Mouse (Mus musculus): ENCODE results near the gene Ift81. TPM values are rescaled to one million over a fixed set of nuclear protein-coding genes. Genes with fewer than 3 reads are reported as not detected.

Ift81 gene
- polyA plus RNA-seq, 1 experiment = 5.6 TPM

GRCm38 (mm10) chr5:122513421-122514126 is 100.7 kb downstream of the Ift81 start:
- peak in 1 of 3 experiments; percentile 70 for TF ChIP-seq MYOG (IDR thresholded peaks at IDR 0.05; ENCODE audit: control insufficient read depth in 1 of 3, insufficient read depth in 1 of 3, insufficient read length in 2 of 3, low read depth in 2 of 3)
- TF ChIP-seq E2F4 (IDR thresholded peaks at IDR 0.05; ENCODE audit: insufficient read depth) = no peak
- no peak for TF ChIP-seq TCF12 (IDR thresholded peaks at IDR 0.05; ENCODE audit: insufficient read depth, poor library complexity, severe bottlenecking)
- TF ChIP-seq MYOD1 (IDR thresholded peaks at IDR 0.05; ENCODE audit: control insufficient read depth in 1 of 3, insufficient read length in 2 of 3, low read depth in 2 of 3) = peak in 1 of 3 experiments; percentile 76
- TF ChIP-seq POLR2AphosphoS2 (IDR thresholded peaks at IDR 0.05; ENCODE audit: insufficient read length, low read depth) = no peak
- no peak for TF ChIP-seq USF1 (IDR thresholded peaks at IDR 0.05; ENCODE audit: low read depth)
- no peak for TF ChIP-seq POLR2A (IDR thresholded peaks at IDR 0.05; ENCODE audit: insufficient read length, low read depth)
- TF ChIP-seq TCF3 (IDR thresholded peaks at IDR 0.05; ENCODE audit: insufficient read length, low read depth) = no peak
- no peak for TF ChIP-seq SRF (IDR thresholded peaks at IDR 0.05; ENCODE audit: control insufficient read depth, insufficient read length, low read depth)
- no peak for TF ChIP-seq CEBPB (IDR thresholded peaks at IDR 0.05; ENCODE audit: insufficient read depth, poor library complexity, severe bottlenecking)
- TF ChIP-seq REST (IDR thresholded peaks at IDR 0.05; ENCODE audit: insufficient read depth, insufficient read length) = no peak
- TF ChIP-seq MAX (IDR thresholded peaks at IDR 0.05; ENCODE audit: low read depth) = no peak
- H3K36me3 ChIP-seq (ENCODE audit: control insufficient read depth, insufficient read depth) = no peaks in the 10 kb centered on the region
- no peak overlapping the region for H3K4me2 ChIP-seq (ENCODE audit: low read depth)
- H3K79me2 ChIP-seq (ENCODE audit: control insufficient read depth, insufficient read depth) = no peaks in the 10 kb centered on the region
- no peak overlapping the region for H3K4me3 ChIP-seq
- H3K27me3 ChIP-seq (ENCODE audit: control insufficient read depth, insufficient read depth, insufficient read length) = no peaks in the 10 kb centered on the region
- no peak overlapping the region for H3ac ChIP-seq (ENCODE audit: control insufficient read depth, insufficient read length)

- no peak overlapping the region for H3ac ChIP-seq (ENCODE audit: control insufficient read depth, insufficient read length)
- H3K79me2 ChIP-seq (ENCODE audit: control insufficient read depth, insufficient read depth) = no peaks in the 10 kb centered on the region
- H3K27me3 ChIP-seq (ENCODE audit: control insufficient read depth, insufficient read depth, insufficient read length) = no peaks in the 10 kb centered on the region
- peak overlapping the region; percentile 55 for H3K4me2 ChIP-seq (ENCODE audit: low read depth)
- TF ChIP-seq MAX (IDR thresholded peaks at IDR 0.05; ENCODE audit: low read depth) (no peak), SRF (IDR thresholded peaks at IDR 0.05; ENCODE audit: control insufficient read depth, insufficient read length, low read depth) (no peak), MYOD1 (IDR thresholded peaks at IDR 0.05; ENCODE audit: control insufficient read depth in 1 of 3, insufficient read length in 2 of 3, low read depth in 2 of 3) (no peak), POLR2AphosphoS2 (IDR thresholded peaks at IDR 0.05; ENCODE audit: insufficient read length, low read depth) (no peak), POLR2A (IDR thresholded peaks at IDR 0.05; ENCODE audit: insufficient read length, low read depth) (no peak), CEBPB (IDR thresholded peaks at IDR 0.05; ENCODE audit: insufficient read depth, poor library complexity, severe bottlenecking) (no peak)
- H3K4me3 ChIP-seq = no peak overlapping the region
- no peaks in the 10 kb centered on the region for H3K36me3 ChIP-seq (ENCODE audit: control insufficient read depth, insufficient read depth)
These were observed 102.3 kb downstream of the Ift81 start for GRCm38 (mm10) chr5:122512011-122512410.

GRCm38 (mm10) chr5:122511405-122511804 is 102.9 kb downstream of the Ift81 start:
- TF ChIP-seq MYOD1 (IDR thresholded peaks at IDR 0.05; ENCODE audit: control insufficient read depth in 1 of 3, insufficient read length in 2 of 3, low read depth in 2 of 3) (no peak), CEBPB (IDR thresholded peaks at IDR 0.05; ENCODE audit: insufficient read depth, poor library complexity, severe bottlenecking) (no peak), POLR2AphosphoS2 (IDR thresholded peaks at IDR 0.05; ENCODE audit: insufficient read length, low read depth) (no peak), E2F4 (IDR thresholded peaks at IDR 0.05; ENCODE audit: insufficient read depth) (no peak), TCF12 (IDR thresholded peaks at IDR 0.05; ENCODE audit: insufficient read depth, poor library complexity, severe bottlenecking) (no peak), USF1 (IDR thresholded peaks at IDR 0.05; ENCODE audit: low read depth) (no peak), TCF3 (IDR thresholded peaks at IDR 0.05; ENCODE audit: insufficient read length, low read depth) (no peak), REST (IDR thresholded peaks at IDR 0.05; ENCODE audit: insufficient read depth, insufficient read length) (no peak), SRF (IDR thresholded peaks at IDR 0.05; ENCODE audit: control insufficient read depth, insufficient read length, low read depth) (no peak)
- H3K36me3 ChIP-seq (ENCODE audit: control insufficient read depth, insufficient read depth) = no peaks in the 10 kb centered on the region
- H3K4me2 ChIP-seq (ENCODE audit: low read depth) = peak overlapping the region; percentile 55
- no peaks in the 10 kb centered on the region for H3K27me3 ChIP-seq (ENCODE audit: control insufficient read depth, insufficient read depth, insufficient read length)
- no peak overlapping the region for H3ac ChIP-seq (ENCODE audit: control insufficient read depth, insufficient read length)
- H3K79me2 ChIP-seq (ENCODE audit: control insufficient read depth, insufficient read depth) = no peaks in the 10 kb centered on the region
- H3K4me3 ChIP-seq = no peak overlapping the region

GRCm38 (mm10) chr5:122510651-122511157 is 103.6 kb downstream of the Ift81 start:
- Histone ChIP-seq H3K36me3 (ENCODE audit: control insufficient read depth, insufficient read depth) (no peaks in the 10 kb centered on the region), H3K4me2 (ENCODE audit: low read depth) (no peak overlapping the region), H3ac (ENCODE audit: control insufficient read depth, insufficient read length) (no peak overlapping the region), H3K79me2 (ENCODE audit: control insufficient read depth, insufficient read depth) (no peaks in the 10 kb centered on the region), H3K27me3 (ENCODE audit: control insufficient read depth, insufficient read depth, insufficient read length) (no peaks in the 10 kb centered on the region), H3K4me3 (no peak overlapping the region)
- TF ChIP-seq TCF3 (IDR thresholded peaks at IDR 0.05; ENCODE audit: insufficient read length, low read depth) = no peak
- TF ChIP-seq MAX (IDR thresholded peaks at IDR 0.05; ENCODE audit: low read depth) = no peak
- TF ChIP-seq TCF12 (IDR thresholded peaks at IDR 0.05; ENCODE audit: insufficient read depth, poor library complexity, severe bottlenecking) = no peak
- TF ChIP-seq MYOD1 (IDR thresholded peaks at IDR 0.05; ENCODE audit: control insufficient read depth in 1 of 3, insufficient read length in 2 of 3, low read depth in 2 of 3) = no peak
- TF ChIP-seq USF1 (IDR thresholded peaks at IDR 0.05; ENCODE audit: low read depth) = no peak
- no peak for TF ChIP-seq MYOG (IDR thresholded peaks at IDR 0.05; ENCODE audit: control insufficient read depth in 1 of 3, insufficient read depth in 1 of 3, insufficient read length in 2 of 3, low read depth in 2 of 3)
- TF ChIP-seq CEBPB (IDR thresholded peaks at IDR 0.05; ENCODE audit: insufficient read depth, poor library complexity, severe bottlenecking) = no peak
- TF ChIP-seq SRF (IDR thresholded peaks at IDR 0.05; ENCODE audit: control insufficient read depth, insufficient read length, low read depth) = no peak
- no peak for TF ChIP-seq POLR2AphosphoS2 (IDR thresholded peaks at IDR 0.05; ENCODE audit: insufficient read length, low read depth)
- TF ChIP-seq E2F4 (IDR thresholded peaks at IDR 0.05; ENCODE audit: insufficient read depth) = no peak
- TF ChIP-seq POLR2A (IDR thresholded peaks at IDR 0.05; ENCODE audit: insufficient read length, low read depth) = no peak
- no peak for TF ChIP-seq REST (IDR thresholded peaks at IDR 0.05; ENCODE audit: insufficient read depth, insufficient read length)
